Mouse (Mus musculus) olfactory bulb, adult 2 months (tissue): ENCODE data around the gene Optc.

Experiments used
- CTCF ChIP-seq: fragments of 200-500 bp; IDR thresholded peaks from 2 replicates; pipeline ENCODE4 v1.5.1; 2012; ENCODE audit warnings: low read depth, mild to moderate bottlenecking, low read length, moderate library complexity; ENCODE audit not compliant: insufficient read depth
- POLR2A ChIP-seq: fragments of 200-500 bp; IDR thresholded peaks from 2 replicates; pipeline ENCODE4 v1.6.1; 2012; ENCODE audit warnings: mild to moderate bottlenecking, low read depth, low read length, moderate library complexity; ENCODE audit not compliant: insufficient read depth

DNA sequence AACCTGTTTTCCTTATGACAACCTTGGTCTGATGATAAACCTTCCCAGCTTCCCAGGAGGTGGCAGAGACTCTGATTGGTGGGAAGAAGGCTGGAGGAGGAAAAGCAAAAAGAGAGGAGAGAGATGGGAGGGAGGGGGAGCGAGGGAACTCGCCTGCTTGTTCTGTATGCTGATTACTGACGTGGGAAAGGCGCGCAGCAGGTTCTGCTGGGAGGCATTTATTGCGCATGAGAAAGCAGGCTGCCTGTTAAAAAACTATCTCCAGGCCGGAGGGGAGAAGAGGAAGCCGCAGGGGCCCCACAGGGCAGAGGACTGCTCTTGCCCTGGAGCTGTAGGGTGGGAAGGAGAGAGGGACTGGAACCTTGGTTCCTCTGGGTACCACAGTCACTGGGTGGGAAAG, 20.8 kb downstream of the Optc start:
- no peak for TF ChIP-seq CTCF
- TF ChIP-seq POLR2A, result no peak
